Mouse (Mus musculus): ENCODE data around the gene Plcl1.

GRCm38 (mm10) chr1:55505811-55506210, 100.1 kb downstream of the Plcl1 start:
- no peak for TF ChIP-seq CTCF (IDR thresholded peaks at IDR 0.05; ENCODE audit: control insufficient read depth, insufficient read depth, low read length)
- TF ChIP-seq POLR2A (IDR thresholded peaks at IDR 0.05; ENCODE audit: borderline replicate concordance, control insufficient read depth, low read depth, low read length), result no peak
